16 mouse cellular contexts compared by ENCODE assay signal in genomic region chr2:59810039-59810438, GRCm38 (mm10).
DNase-seq lines count a peak whose midpoint lies in the region; ATAC-seq and TF ChIP-seq lines count a peak whose summit lies in the region.
"Had no signal": no experiment of that assay in that cellular context is flagged by ENCODE, and none has a peak within 500 bp of the region (broad histone marks: within the 10 kb centered on the region; RNA-seq: fewer than 3 reads in every experiment).

No protein-coding gene starts in this region.

- no peak overlapping the region for H3K9ac ChIP-seq in hindbrain, postnatal 0 days (replicated peaks; ENCODE audit: low read length)
- H3K9ac ChIP-seq: liver, embryonic 14.5 days; neural tube, embryonic 15.5 days had no signal

- no peaks in the 10 kb centered on the region for H3K36me3 ChIP-seq in hindbrain, postnatal 0 days (ENCODE audit: insufficient read depth, low read length)
- H3K36me3 ChIP-seq: neural tube, embryonic 15.5 days had no signal

- WGBS in hindbrain, postnatal 0 days = 55% methylated on average over 7 of the region's 7 CpGs

- no peaks in the 10 kb centered on the region for H3K27me3 ChIP-seq in hindbrain, postnatal 0 days (ENCODE audit: insufficient read depth, low read length)
- H3K27me3 ChIP-seq: neural tube, embryonic 15.5 days had no signal

- DNase-seq in gastrocnemius, adult 2 months = peak; percentile 42
- no peak for DNase-seq in gastrocnemius, adult 18-20 months (ENCODE audit: low spot score)
- peak; percentile 46 for DNase-seq in left cerebral cortex, postnatal 4 days
- no peak for DNase-seq in left cerebral cortex, postnatal 14 days (ENCODE audit: low spot score in 2 of 2)
- DNase-seq in cerebellum, adult 11-12 months = peak; percentile 57
- DNase-seq in hindbrain, postnatal 0 days (ENCODE audit: low spot score) = no peak
- DNase-seq in layer of hippocampus, postnatal 14 days (ENCODE audit: low spot score in 2 of 2) = no peak
- DNase-seq: embryo, embryonic 11 days; kidney, postnatal 10 days; lung, postnatal 14 days; retina, postnatal 1 day; thymus, adult 18-20 months had no signal

- no peak for ATAC-seq in hindbrain, postnatal 0 days
- ATAC-seq: forebrain, embryonic 14.5 days; intestine, embryonic 16.5 days had no signal

- no peaks in the 10 kb centered on the region for H3K9me3 ChIP-seq in hindbrain, postnatal 0 days (ENCODE audit: low read length)
- H3K9me3 ChIP-seq: neural tube, embryonic 15.5 days had no signal

- no peak overlapping the region for H3K4me2 ChIP-seq in hindbrain, postnatal 0 days (ENCODE audit: low read depth, low read length)
- H3K4me2 ChIP-seq: neural tube, embryonic 15.5 days had no signal

- no peak overlapping the region; the same call in 1 of the 2 replicates for H3K27ac ChIP-seq in gastrocnemius, adult 2 months
- peak overlapping the region; percentile 7; the same call in 1 of the 2 replicates for H3K27ac ChIP-seq in hindbrain, postnatal 0 days
- H3K27ac ChIP-seq: liver, embryonic 14.5 days; neural tube, embryonic 15.5 days had no signal

- intact Hi-C loops in gastrocnemius, adult 2 months (cut with DNase I) = no loop called here
- intact Hi-C loops in left cerebral cortex, postnatal 4 days (cut with DNase I) = no loop called here
- intact Hi-C loops in left cerebral cortex, postnatal 14 days (cut with DNase I) = no loop called here

- no peak for TF ChIP-seq CTCF in gastrocnemius, adult 2 months (IDR thresholded peaks at IDR 0.05)
- no peak for TF ChIP-seq CTCF in hindbrain, postnatal 0 days (IDR thresholded peaks at IDR 0.05; ENCODE audit: low read depth)

- no peak overlapping the region for H3K4me3 ChIP-seq in gastrocnemius, adult 2 months
- no peak overlapping the region for H3K4me3 ChIP-seq in hindbrain, postnatal 0 days (ENCODE audit: low read length)
- H3K4me3 ChIP-seq: neural tube, embryonic 15.5 days had no signal

- peaks cover 12% of the 10 kb centered on the region for H3K4me1 ChIP-seq in hindbrain, postnatal 0 days (ENCODE audit: insufficient read depth, low read length)

Comparison
In these comparisons a context has a peak if more than half of its experiments do, and no peak if none do; other contexts are left out.
1. DNase-seq: peak in gastrocnemius, adult 2 months (single experiment), left cerebral cortex, postnatal 4 days (single experiment) and cerebellum, adult 11-12 months (single experiment); none in gastrocnemius, adult 18-20 months (single experiment), left cerebral cortex, postnatal 14 days (0 of 2), hindbrain, postnatal 0 days (single experiment) and layer of hippocampus, postnatal 14 days (0 of 2).